Mouse (Mus musculus) midbrain, embryonic 11.5 days (tissue): ENCODE results near the gene Arhgef28. TPM values are rescaled to one million over a fixed set of nuclear protein-coding genes. Genes with fewer than 3 reads are reported as not detected.
A peak's percentile ranks its signal among the peaks of the same experiment; 100 is the strongest.

Source experiments
- ATAC-seq: fragments of 200-750 bp; cut with Nextera tagmentation; 2 replicates; pipeline ENCODE4 v1.8.0; 2017; ENCODE audit warnings: moderate TSS enrichment, moderate library complexity; ENCODE audit not compliant: low FRiP score
- DNase-seq: peaks from one replicate; pipeline ENCODE4 v3.0.0; 2015; ENCODE audit warnings: low spot score; ENCODE audit errors: missing footprints
- H3K27ac ChIP-seq: fragments of 300-500 bp; sonication (generic); 2 replicates; pipeline ENCODE4 v1.5.1; 2014; ENCODE audit warnings: low read depth, low read length
- H3K27me3 ChIP-seq: fragments of 300-500 bp; sonication (generic); 2 replicates; pipeline ENCODE4 v1.6.1; 2014; ENCODE audit warnings: mild to moderate bottlenecking, low read length, moderate library complexity, mixed read lengths; ENCODE audit not compliant: control insufficient read depth, insufficient read depth
- H3K36me3 ChIP-seq: fragments of 300-500 bp; sonication (generic); 2 replicates; pipeline ENCODE4 v1.6.1; 2014; ENCODE audit warnings: mild to moderate bottlenecking, low read length, moderate library complexity, mixed read lengths; ENCODE audit not compliant: control insufficient read depth, insufficient read depth
- H3K4me1 ChIP-seq: fragments of 300-500 bp; sonication (generic); 2 replicates; pipeline ENCODE4 v1.6.1; 2014; ENCODE audit warnings: low read length; ENCODE audit not compliant: control insufficient read depth, insufficient read depth
- H3K4me2 ChIP-seq: fragments of 300-500 bp; sonication (generic); 2 replicates; pipeline ENCODE4 v1.6.1; 2014; ENCODE audit warnings: mild to moderate bottlenecking, moderate library complexity
- H3K4me3 ChIP-seq: fragments of 300-500 bp; sonication (generic); 2 replicates; pipeline ENCODE4 v1.5.1; 2014; ENCODE audit warnings: low read depth, low read length
- H3K9ac ChIP-seq: fragments of 300-500 bp; sonication (generic); 2 replicates; pipeline ENCODE4 v1.6.1; 2014; ENCODE audit warnings: low read length
- H3K9me3 ChIP-seq: fragments of 300-500 bp; sonication (generic); 2 replicates; pipeline ENCODE4 v1.6.1; 2016; ENCODE audit warnings: low read length; ENCODE audit not compliant: control insufficient read depth
- WGBS: fragments of 180-500 bp; shearing (Covaris S2); extraction: QIAGEN DNeasy Blood & Tissue Kit; methylation state at CpG from one replicate; pipeline ENCODE4 v1.1.7; 2014; 5-methylcytosine and 5-hydroxymethylcytosine counted together
- polyA plus RNA-seq: library from polyadenylated mRNA; unstranded; fragments of >200 nt; fragmentation: Nextera tagmentation; extraction: Ambion mirVana; gene quantifications from 2 replicates; pipeline ENCODE4 v1.2.1, GENCODE M21; 2014

Gene Arhgef28
- polyA plus RNA-seq, 1 experiment from 2014 or later = 6.7 TPM

GRCm38 (mm10) chr13:98146573-98147160 is 59.6 kb downstream of the Arhgef28 start:
- WGBS = 71% methylated on average over 8 of the region's 8 CpGs
- Histone ChIP-seq H3K4me3 (no peak overlapping the region), H3K9ac (no peak overlapping the region), H3K36me3 (no peaks in the 10 kb centered on the region), H3K27me3 (no peaks in the 10 kb centered on the region), H3K9me3 (no peaks in the 10 kb centered on the region), H3K4me2 (no peak overlapping the region), H3K27ac (no peak overlapping the region), H3K4me1 (no peaks in the 10 kb centered on the region; the same call in 1 of the 2 replicates)
- DNase-seq (no peak), ATAC-seq (no peak)

- Histone ChIP-seq H3K9me3 (no peaks in the 10 kb centered on the region), H3K4me1 (no peaks in the 10 kb centered on the region; the same call in 1 of the 2 replicates), H3K36me3 (no peaks in the 10 kb centered on the region), H3K27me3 (no peaks in the 10 kb centered on the region), H3K4me3 (no peak overlapping the region), H3K9ac (no peak overlapping the region), H3K4me2 (no peak overlapping the region), H3K27ac (no peak overlapping the region)
- 89% methylated on average over 7 of the region's 7 CpGs for WGBS
- DNase-seq (no peak), ATAC-seq (no peak)
Measured at GRCm38 (mm10) chr13:98145310-98145709, 60.9 kb downstream of the Arhgef28 start.

GRCm38 (mm10) chr13:98143000-98143399 is 63.2 kb downstream of the Arhgef28 start:
- no peak for DNase-seq
- no peaks in the 10 kb centered on the region for H3K9me3 ChIP-seq
- WGBS = 92% methylated on average over 10 of the region's 10 CpGs
- no peaks in the 10 kb centered on the region for H3K36me3 ChIP-seq
- no peak overlapping the region for H3K4me3 ChIP-seq
- no peaks in the 10 kb centered on the region for H3K27me3 ChIP-seq
- H3K9ac ChIP-seq = no peak overlapping the region
- H3K27ac ChIP-seq = no peak overlapping the region
- no peak for ATAC-seq
- no peaks in the 10 kb centered on the region; the same call in 1 of the 2 replicates for H3K4me1 ChIP-seq
- no peak overlapping the region for H3K4me2 ChIP-seq

- 75% methylated on average over 9 of the region's 9 CpGs for WGBS
- Histone ChIP-seq H3K4me2 (no peak overlapping the region), H3K9me3 (no peaks in the 10 kb centered on the region), H3K9ac (no peak overlapping the region), H3K4me1 (peaks cover 3% of the 10 kb centered on the region; the same call in 1 of the 2 replicates), H3K27ac (no peak overlapping the region), H3K36me3 (no peaks in the 10 kb centered on the region), H3K4me3 (no peak overlapping the region), H3K27me3 (no peaks in the 10 kb centered on the region)
- ATAC-seq (no peak), DNase-seq (no peak)
Measured at GRCm38 (mm10) chr13:98140626-98141025, 65.6 kb downstream of the Arhgef28 start.

GRCm38 (mm10) chr13:98138786-98139185 is 67.5 kb downstream of the Arhgef28 start:
- H3K4me3 ChIP-seq = no peak overlapping the region
- H3K9me3 ChIP-seq = no peaks in the 10 kb centered on the region
- H3K9ac ChIP-seq = no peak overlapping the region
- ATAC-seq = no peak
- no peak for DNase-seq
- 66% methylated on average over 4 of the region's 4 CpGs for WGBS
- H3K4me1 ChIP-seq = peaks cover 3% of the 10 kb centered on the region; the same call in 1 of the 2 replicates
- no peaks in the 10 kb centered on the region for H3K36me3 ChIP-seq
- no peaks in the 10 kb centered on the region for H3K27me3 ChIP-seq
- H3K27ac ChIP-seq = no peak overlapping the region
- no peak overlapping the region for H3K4me2 ChIP-seq

GRCm38 (mm10) chr13:98135890-98136555 is 70.2 kb downstream of the Arhgef28 start:
- H3K9ac ChIP-seq = no peak overlapping the region

GRCm38 (mm10) chr13:98132951-98133350 is 73.3 kb downstream of the Arhgef28 start:
- Histone ChIP-seq H3K9me3 (no peaks in the 10 kb centered on the region), H3K4me2 (no peak overlapping the region), H3K27ac (no peak overlapping the region), H3K9ac (no peak overlapping the region), H3K4me1 (peaks cover 3% of the 10 kb centered on the region; the same call in 1 of the 2 replicates), H3K27me3 (no peaks in the 10 kb centered on the region), H3K4me3 (no peak overlapping the region), H3K36me3 (no peaks in the 10 kb centered on the region)
- WGBS = 87% methylated on average over 5 of the region's 5 CpGs
- ATAC-seq = no peak
- DNase-seq = no peak

More at GRCm38 (mm10) chr13:98135890-98136555, 70.2 kb downstream of the Arhgef28 start:
- Histone ChIP-seq H3K27ac (no peak overlapping the region), H3K4me3 (no peak overlapping the region), H3K4me2 (no peak overlapping the region), H3K36me3 (no peaks in the 10 kb centered on the region), H3K9me3 (no peaks in the 10 kb centered on the region), H3K27me3 (no peaks in the 10 kb centered on the region), H3K4me1 (peaks cover 3% of the 10 kb centered on the region; the same call in 1 of the 2 replicates)
- DNase-seq = no peak
- no peak for ATAC-seq
- WGBS = 58% methylated on average over 12 of the region's 12 CpGs

- no peak for ATAC-seq
Measured at GRCm38 (mm10) chr13:98132264-98132663, 74.0 kb downstream of the Arhgef28 start.

GRCm38 (mm10) chr13:98125666-98126065 is 80.6 kb downstream of the Arhgef28 start:
- H3K4me2 ChIP-seq = no peak overlapping the region
- 82% methylated on average over 5 of the region's 5 CpGs for WGBS

More at GRCm38 (mm10) chr13:98132264-98132663, 74.0 kb downstream of the Arhgef28 start:
- Histone ChIP-seq H3K27me3 (no peaks in the 10 kb centered on the region), H3K4me2 (no peak overlapping the region), H3K4me3 (no peak overlapping the region), H3K4me1 (peaks cover 3% of the 10 kb centered on the region; the same call in 1 of the 2 replicates), H3K36me3 (no peaks in the 10 kb centered on the region), H3K9ac (no peak overlapping the region), H3K9me3 (no peaks in the 10 kb centered on the region), H3K27ac (no peak overlapping the region)
- DNase-seq = no peak
- WGBS = 90% methylated on average over 6 of the region's 6 CpGs

More at GRCm38 (mm10) chr13:98125666-98126065, 80.6 kb downstream of the Arhgef28 start:
- Histone ChIP-seq H3K27ac (no peak overlapping the region), H3K27me3 (no peaks in the 10 kb centered on the region), H3K9me3 (no peaks in the 10 kb centered on the region), H3K36me3 (no peaks in the 10 kb centered on the region), H3K9ac (no peak overlapping the region), H3K4me1 (no peaks in the 10 kb centered on the region; the same call in 1 of the 2 replicates), H3K4me3 (no peak overlapping the region)
- DNase-seq (peak; percentile 61), ATAC-seq (no peak)
